Mouse (Mus musculus): Measurements from ENCODE around the gene Cacng3.
A peak's percentile ranks its signal among the peaks of the same experiment; 100 is the strongest.

The Cacng3 gene

DNA sequence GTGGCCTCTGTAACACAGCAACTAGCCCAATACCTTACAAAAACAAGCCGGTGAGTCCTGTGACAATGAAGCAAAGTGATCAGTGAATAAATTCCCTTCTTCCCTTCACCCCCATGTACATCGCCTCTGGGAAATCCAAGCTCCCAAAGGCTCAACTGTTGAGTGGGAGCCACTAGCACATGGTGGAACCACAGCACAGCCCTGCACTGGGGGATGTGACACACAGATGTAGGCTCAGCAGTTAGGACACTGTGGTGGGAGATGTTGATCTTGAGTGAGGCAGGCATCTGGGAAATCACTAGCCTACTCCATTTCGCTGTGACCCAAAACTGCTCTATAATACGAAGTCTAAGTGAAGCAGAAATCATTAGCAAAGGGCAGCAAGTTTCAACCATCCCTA lies 48.2 kb downstream of the Cacng3 start:
- DNase-seq (ENCODE audit: low spot score): no peak

DNA sequence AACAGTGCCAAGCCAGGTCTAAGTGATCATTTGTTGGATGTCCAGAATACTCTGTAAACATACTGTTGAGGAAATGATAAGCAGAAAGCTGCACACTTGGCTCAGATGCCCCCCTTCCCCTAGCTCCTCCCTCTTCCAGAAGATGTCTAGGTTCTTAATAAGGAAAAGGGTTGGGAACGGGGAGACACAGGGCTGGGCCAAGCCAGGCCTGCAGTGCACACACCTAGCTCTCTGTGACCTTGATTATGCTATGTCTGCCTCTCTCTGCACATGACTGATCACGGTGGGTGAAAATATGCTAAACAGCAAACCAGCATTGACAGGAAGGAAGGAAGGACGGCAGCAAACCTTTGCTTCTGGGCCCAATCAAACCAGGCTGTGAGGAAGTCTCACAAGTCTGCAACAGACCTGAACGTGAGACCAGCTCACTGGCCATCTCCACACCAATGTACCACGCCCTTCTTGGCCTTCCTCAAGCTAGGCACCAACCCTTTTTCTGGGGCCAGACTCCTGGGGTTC lies 53.1 kb downstream of the Cacng3 start:
- DNase-seq (ENCODE audit: low spot score): no peak

DNA sequence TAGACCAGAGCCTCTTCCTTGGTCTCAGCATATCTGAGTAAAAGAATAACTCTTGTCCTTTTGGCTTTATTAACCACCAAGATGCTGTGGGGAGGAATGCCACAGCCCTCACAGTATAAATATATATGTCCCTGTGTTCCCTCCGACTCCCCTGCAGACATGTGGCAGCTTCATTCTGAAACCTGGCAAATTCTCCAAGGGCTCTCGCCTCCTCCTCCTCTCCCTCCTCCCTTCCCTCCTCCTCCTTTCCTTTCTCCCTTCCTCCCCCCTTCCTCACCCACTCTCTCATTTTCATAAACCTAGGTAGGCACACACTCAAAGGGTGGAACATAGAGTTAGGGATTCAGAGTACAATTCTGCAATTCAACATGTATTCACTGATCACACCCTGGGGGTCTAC lies 56.1 kb downstream of the Cacng3 start:
- DNase-seq (ENCODE audit: low spot score): no peak

DNA sequence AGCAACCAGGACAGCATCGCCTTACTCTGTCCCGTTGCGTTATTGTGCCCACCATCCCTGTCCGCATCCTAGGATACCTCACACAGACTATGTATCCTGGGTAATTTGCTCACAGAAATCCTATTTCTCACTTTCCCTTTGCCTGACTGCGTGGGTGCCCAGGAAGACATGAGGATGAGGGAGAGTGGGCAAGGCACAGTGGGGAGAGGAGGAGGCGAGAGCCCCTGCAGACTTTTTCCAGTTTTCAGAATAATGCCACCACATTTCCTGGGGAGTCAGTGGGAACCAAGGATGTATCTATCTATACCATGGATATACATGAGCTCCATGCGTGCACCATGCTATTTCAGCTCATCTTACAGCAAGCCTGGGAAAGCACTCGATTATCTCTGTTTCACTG lies 57.9 kb downstream of the Cacng3 start:
- DNase-seq (ENCODE audit: low spot score): no peak

DNA sequence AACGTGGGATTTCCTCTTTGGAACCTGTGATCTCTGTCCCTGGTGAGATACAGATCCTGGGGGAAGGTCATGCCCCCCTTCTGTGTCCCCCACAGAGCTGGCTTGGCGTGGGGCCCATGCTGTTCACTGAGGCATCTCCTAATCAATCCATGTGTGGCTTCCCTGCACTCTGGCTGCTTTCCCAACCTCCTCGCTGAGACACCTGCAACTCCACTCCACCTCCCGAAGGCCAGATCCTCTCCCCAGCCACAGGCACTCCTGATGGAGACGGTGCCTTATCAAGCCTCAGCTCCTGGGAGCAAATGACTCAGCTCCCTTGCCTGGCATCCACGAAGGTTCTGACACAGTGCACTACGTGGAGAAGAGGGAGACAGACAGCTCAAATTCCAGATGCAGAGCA lies 58.6 kb downstream of the Cacng3 start:
- DNase-seq (ENCODE audit: low spot score): peak; percentile 48

DNA sequence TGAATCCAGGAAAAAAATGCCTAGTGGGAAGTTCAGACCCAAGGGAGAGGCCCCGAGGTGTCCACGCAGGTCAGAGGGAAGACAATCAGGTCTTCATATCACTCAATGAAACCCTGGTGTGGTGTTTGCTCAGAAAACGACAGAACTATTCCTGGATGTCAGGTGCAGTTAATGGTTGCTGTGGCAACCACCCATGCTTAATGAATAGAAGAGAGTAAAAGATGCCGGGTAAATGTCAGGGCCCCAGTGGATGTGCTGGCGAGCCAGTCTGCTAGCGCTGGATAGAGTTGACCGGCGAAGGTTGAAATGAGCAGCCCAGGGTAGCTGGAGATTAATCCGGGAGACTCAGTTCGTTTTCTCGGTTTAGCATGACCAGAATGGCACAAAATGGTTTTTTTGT lies 65.0 kb downstream of the Cacng3 start:
- no peak for DNase-seq (ENCODE audit: low spot score)

DNA sequence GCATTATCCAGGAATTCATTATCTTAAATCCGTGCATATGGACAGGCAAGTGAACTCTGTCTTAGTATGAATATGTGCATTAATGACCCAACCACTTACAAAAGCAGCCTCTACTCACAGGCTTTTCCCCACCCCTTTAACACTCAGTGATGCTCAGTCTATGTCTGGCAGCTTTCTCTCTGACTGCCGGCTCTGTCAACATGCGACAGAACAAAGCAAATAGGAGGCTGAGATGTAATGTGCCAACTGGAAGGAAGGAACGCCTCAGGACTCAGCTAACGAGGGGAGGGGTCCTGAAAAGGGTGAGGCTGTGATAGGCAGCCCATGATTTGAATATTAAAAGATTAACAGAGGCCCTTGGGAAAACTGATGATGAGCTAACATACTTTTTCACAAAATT lies 68.2 kb downstream of the Cacng3 start:
- no peak for DNase-seq (ENCODE audit: low spot score)

DNA sequence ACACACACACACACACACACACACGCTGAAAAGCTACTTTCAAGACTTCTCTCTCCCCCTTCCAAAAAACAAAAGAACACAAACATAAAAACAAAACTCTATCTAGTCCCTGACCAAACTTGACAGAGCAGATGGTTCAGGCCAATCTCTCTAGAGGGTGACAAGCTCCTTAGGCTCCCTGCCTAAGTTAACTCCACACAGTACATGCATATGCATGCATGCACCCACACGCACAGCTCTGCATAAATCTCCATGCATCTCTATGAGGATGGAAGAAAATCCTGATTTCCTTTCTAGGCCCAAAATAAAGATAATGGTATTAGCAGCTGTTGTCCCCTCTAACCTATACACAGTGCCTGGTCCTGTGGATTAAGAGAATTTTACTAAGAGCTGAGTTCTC lies 70.4 kb downstream of the Cacng3 start:
- no peak for DNase-seq (ENCODE audit: low spot score)

DNA sequence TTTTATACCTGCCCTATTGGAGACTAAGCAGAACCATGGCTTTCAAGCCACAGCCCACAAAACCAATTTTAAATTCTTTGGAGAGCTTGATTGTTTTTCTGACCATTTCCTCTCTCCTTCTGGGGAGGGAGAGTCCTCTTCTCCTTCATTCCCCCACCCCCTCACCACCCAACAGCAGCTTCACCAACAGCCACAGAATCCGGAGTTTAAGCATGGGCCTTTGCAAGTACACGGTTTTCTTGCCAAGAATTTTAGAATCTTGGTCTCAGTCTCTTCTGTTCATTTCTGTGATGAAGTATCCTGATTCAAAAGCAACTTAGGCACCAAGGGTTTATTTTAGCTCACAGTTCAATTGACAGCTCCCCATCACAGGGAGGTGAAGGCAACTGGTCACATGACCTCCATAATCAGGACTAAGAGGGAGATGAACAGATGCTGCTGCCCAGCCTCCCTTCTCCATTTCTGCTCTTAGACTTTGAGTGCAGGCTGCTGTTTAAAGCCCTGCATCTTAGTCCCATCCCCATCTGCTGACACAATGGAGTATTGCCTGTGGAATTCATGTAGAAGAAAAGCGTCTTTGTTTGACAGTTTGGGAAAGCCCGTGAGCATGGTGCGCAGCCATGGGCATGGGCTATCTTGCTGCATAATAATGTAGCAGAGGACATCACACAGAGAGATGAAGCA lies 85.8 kb downstream of the Cacng3 start:
- DNase-seq (ENCODE audit: low spot score): no peak

DNA sequence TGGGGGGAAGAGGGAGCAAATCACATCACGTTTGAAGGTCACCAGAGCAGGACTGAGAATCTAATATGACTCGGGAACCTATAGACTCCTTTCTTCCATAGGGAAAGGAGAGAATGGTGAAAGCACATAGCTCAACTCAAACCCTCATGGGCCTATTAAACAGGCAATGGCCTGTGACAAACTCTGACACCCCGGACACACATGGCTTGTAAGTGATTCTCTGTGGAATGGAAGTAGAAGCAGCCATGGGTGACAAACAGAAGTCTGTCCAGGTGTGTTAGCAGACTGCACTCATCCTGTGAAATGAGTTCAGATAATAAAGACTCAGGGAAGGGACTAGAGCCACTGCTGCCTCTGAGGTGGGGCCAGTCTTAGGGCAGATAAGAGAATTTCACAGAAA lies 88.4 kb downstream of the Cacng3 start:
- DNase-seq (ENCODE audit: low spot score): no peak

DNA sequence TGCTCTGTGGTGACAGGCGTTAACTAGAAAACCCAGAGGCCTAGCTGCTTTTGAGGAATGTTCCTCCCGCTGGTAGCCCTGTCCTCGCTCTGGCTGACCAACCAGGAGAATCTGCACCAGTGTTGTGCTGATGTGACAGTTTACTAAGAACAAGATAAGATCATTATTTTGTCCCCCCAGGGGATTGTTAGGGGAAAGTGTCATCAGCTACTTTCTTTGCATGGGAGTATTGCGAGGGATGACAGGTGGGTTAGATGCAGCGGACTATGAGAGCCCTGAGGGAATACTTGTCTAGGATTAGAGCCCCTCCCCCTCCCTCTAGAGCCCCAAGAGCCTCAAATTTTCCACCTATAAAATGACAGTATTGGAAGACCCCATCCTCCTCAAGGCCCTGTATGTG lies 94.2 kb downstream of the Cacng3 start:
- no peak for DNase-seq (ENCODE audit: low spot score)

DNA sequence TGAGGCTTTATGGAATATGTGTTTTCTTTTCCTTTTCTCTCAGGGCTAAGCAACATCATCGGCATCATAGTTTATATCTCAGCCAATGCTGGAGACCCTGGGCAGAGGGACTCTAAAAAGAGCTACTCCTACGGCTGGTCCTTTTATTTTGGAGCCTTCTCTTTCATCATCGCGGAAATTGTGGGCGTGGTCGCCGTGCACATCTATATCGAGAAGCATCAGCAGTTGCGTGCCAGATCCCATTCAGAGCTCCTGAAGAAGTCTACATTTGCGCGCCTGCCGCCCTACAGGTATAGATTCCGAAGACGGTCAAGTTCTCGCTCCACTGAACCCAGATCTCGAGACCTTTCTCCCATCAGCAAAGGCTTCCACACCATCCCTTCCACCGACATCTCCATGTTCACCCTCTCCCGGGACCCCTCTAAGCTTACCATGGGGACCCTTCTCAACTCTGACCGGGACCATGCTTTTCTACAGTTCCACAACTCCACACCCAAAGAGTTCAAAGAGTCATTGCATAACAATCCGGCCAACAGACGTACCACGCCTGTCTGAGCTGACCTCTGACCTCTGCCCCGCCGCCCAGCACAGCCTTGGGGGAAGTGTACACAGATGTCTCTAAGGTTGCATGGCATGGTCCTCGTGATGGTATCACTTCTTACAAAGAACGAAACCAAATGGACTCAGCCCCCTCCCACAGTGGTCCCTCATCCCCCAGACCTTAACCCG lies 98.2 kb downstream of the Cacng3 start:
- no peak for DNase-seq (ENCODE audit: low spot score)

DNA sequence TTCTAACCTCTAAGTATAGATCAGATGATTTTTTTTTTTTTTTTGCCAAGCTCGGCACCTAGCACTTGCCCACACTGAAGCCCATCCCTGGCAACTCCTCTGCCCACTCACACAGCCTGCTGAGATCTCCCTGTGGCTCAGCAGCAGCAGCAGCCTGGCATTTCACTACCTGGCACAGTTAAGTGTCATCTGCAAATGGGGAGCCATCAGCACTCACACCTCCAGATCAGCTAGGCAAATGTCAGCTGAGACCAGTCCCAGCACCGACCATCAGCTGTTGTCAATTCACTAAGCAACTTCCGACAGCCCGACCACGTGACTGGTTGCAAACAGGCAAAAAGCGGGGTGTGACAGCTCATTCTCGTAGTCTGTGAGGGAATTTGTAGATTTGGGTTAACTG lies 109.3 kb downstream of the Cacng3 start:
- no peak for DNase-seq (ENCODE audit: low spot score)

DNA sequence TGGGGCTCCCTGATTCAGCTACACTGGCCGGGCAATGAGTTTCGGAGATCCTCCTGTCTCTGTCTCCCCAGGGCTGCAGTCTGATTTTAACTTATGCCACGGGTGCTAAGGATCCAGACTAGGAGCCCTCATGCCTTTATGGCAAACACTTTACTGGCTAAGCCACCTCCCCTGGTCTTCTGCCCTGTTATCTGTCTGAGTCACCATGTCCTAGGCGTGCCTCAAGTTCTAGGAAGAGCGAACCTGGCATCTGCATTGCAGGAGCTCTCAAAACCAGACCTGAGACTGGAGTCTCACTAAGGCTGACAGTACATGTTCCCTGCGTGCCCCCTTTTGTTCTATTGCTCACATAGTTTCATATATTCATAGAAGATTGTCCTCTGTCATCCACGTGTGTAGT lies 119.6 kb downstream of the Cacng3 start:
- no peak for DNase-seq (ENCODE audit: low spot score)

DNA sequence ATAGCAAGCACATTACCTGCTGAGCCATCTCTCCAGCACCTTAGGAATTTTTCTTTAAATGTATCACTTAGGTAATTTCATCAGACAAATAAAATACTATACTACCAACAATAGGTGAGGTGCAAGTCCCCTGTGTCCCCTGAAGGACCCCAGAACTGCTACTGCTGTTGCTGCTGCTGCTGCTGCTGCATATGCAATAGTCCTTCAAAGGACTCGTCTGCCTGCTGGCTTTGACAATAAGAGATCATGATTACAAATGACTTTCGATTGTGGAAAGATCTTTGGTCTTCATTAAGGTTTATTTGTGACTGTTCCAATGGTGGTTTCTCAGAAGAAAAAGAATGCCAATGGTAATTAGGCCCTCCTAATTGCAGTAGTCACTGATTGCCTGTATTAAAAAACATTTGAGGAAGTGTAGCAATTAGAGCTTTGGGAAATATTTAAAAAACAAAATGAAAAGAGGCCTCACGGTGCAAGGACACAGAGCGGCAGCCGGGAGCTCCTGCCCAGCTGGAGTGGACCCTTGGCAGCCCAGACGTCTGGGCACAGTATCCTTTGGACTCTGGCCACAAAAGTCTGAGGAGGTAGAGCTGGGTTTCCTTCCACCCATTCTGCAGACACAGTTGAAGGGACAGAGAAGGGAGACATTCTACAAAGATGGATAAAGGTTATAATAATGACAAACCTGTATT lies 123.5 kb downstream of the Cacng3 start:
- no peak for DNase-seq (ENCODE audit: low spot score)

DNA sequence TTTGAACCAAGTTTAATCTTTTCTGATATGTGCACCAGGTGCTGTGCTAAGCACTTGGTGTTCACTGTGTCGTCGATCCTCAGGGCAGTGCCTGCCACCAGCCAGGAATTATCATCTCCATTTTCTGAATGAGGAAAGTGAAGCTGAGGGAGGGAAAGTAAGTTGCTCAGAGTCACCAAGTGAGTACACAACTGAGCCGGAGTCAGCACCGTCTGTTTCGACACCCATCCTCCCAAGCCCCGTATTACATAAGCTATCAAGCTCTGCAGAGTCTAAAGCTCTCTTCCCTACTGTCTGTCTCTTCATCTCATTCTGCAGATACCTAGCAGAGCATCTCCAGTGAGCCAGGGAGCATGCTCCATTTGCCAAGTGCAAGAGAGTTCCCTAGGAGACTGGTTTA lies 124.8 kb downstream of the Cacng3 start:
- no peak for DNase-seq (ENCODE audit: low spot score)

DNA sequence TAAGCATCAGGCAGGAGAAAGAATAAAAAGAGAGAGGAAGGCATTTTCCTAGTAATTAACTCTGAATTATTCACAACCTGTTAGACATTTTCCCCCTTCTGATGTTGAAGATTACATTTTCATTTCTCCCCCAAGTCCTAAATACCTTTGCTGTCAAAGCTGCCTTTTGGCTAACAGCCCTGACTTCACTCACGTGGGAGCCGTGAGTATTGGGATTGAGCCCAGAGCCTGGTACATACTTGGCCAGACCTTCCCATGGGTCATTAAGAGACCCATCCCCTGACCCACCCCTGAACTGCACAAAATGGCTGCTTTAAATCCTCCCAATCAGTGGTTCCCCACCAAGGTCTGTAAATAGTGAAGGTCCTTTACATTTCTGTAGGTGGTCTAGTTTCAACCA lies 130.5 kb downstream of the Cacng3 start:
- no peak for DNase-seq (ENCODE audit: low spot score)

DNA sequence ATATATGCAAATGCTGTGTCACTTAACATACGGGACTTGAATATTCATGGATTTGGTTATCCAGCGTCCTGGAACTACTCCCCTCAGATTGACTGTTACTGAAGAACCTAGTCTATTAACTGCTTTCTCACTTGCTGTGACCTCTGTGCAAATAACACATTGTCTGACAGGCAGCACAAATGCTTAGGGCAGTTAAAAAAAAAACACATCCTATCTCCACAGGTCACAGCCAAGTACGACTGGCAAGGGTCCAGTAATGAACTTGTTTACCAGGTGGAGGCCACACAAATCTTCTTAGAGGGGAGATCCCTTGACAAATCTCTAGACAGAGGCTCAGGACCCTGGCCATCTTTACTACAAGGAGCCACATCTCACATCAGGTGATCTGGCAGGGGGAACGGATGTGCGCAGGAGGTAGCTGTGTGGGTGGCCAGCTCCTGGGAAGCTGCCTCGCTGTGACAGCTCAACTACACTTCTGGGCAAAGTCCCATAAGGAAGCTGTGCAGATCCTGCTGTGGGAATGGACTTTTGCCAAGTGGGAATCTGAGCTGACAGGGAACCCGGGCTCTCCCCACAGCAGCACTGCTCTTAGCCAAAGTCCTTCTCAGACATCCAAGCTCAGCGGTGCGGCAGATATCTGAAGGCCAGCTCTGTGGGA lies 133.7 kb downstream of the Cacng3 start:
- DNase-seq (ENCODE audit: low spot score): no peak

DNA sequence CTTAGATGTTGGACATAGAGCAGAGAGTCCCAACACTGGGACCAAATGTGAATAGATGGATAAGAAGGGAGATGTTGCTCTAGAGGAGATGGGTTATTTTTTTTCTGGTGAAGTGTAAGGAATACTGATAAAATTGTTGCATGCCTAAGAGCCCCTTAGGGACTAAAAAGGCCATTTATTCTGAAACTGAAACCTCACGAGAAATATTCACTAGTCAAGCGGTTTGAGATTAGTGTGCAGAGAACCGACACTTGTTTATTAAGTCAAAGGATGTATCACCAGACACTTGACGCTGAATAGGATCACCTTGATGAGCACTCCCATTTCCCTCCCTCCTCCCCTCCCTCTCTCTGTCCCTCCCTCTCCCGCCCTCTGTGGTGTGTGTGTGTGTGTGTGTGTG lies 136.2 kb downstream of the Cacng3 start:
- DNase-seq (ENCODE audit: low spot score): no peak

DNA sequence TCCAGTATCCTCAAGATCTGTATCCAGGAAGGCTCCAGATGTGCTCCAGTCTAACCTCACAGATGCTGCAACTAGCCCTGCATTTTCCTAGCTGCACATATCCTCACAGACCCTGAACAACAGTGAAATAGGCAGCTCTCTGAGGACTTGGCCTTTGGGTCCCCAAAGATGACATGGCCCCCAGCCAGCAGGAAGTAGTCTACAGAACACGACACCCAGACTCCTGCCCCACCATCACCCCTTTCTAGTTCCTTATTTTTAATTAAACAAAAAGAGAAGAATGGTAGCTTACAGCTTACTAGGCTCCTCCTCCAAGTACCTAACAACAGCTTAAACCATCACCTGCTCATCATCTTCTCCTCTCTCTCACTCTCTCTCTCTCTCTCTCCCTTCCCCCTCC lies 143.4 kb downstream of the Cacng3 start:
- DNase-seq (ENCODE audit: low spot score): no peak

DNA sequence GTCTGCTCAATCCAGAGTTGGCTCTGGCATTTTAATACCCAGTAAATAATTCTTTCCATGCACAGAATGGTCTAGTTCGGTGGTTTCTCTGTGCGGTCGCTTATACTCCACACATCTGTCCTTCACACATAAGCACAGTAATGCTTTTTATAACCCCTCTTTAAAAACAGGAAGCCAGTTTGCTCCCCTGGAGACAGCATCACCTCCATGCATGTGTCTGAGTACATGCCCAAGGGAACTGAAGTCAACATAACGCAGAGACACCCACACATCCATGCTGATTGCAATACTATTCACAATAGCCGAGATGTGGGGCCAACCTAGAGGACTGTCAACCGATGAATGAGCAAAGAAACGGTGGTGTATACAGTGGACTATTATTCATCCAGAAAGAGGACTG lies 147.3 kb downstream of the Cacng3 start:
- DNase-seq (ENCODE audit: low spot score): no peak
